Mouse (Mus musculus) heart, embryonic 11.5 days (tissue): ENCODE measurements at regions not wholly inside any gene's neighbourhood (a gene's known extent, or its start where the extent isn't known, plus 50 kb on each side); places are given as distances from the start of the nearest gene placed in this dataset.

Experiments
- ATAC-seq: fragments of 200-750 bp; cut with Nextera tagmentation; replicated peaks from 2 replicates; pipeline ENCODE4 v1.8.0; 2017; ENCODE audit warnings: moderate library complexity; ENCODE audit not compliant: insufficient number of reproducible peaks, low FRiP score, low TSS enrichment
- H3K27ac ChIP-seq: fragments of 300-500 bp; sonication (generic); 2 replicates; pipeline ENCODE4 v1.5.1; 2014; ENCODE audit warnings: mild to moderate bottlenecking, low read depth, low read length
- H3K27me3 ChIP-seq: fragments of 300-500 bp; sonication (generic); 2 replicates; pipeline ENCODE4 v1.6.1; 2014; ENCODE audit warnings: mild to moderate bottlenecking, low read length, mixed read lengths; ENCODE audit not compliant: control insufficient read depth, insufficient read depth
- H3K36me3 ChIP-seq: fragments of 300-500 bp; sonication (generic); 2 replicates; pipeline ENCODE4 v1.6.1; 2014; ENCODE audit warnings: mild to moderate bottlenecking, low read length, moderate library complexity, mixed read lengths; ENCODE audit not compliant: control insufficient read depth, insufficient read depth
- H3K4me1 ChIP-seq: fragments of 300-500 bp; sonication (generic); 2 replicates; pipeline ENCODE4 v1.6.1; 2014; ENCODE audit warnings: low read length; ENCODE audit not compliant: control insufficient read depth, insufficient read depth
- H3K4me2 ChIP-seq: fragments of 300-500 bp; sonication (generic); 2 replicates; pipeline ENCODE4 v1.6.1; 2014; ENCODE audit warnings: mild to moderate bottlenecking, moderate library complexity
- H3K4me3 ChIP-seq: fragments of 300-500 bp; sonication (generic); 2 replicates; pipeline ENCODE4 v1.5.1; 2014; ENCODE audit warnings: low read depth, low read length
- H3K9ac ChIP-seq: fragments of 300-500 bp; sonication (generic); 2 replicates; pipeline ENCODE4 v1.6.1; 2014; ENCODE audit warnings: mild to moderate bottlenecking, low read depth, low read length, moderate library complexity
- H3K9me3 ChIP-seq: fragments of 300-500 bp; sonication (generic); replicated peaks from 2 replicates; pipeline ENCODE4 v1.6.1; 2016; ENCODE audit warnings: low read length; ENCODE audit not compliant: control insufficient read depth
- WGBS: fragments of 180-500 bp; shearing (Covaris S2); extraction: QIAGEN DNeasy Blood & Tissue Kit; methylation state at CpG from one replicate; pipeline ENCODE4 v1.1.7; 2014; ENCODE audit not compliant: insufficient replicate concordance; 5-methylcytosine and 5-hydroxymethylcytosine counted together

DNA sequence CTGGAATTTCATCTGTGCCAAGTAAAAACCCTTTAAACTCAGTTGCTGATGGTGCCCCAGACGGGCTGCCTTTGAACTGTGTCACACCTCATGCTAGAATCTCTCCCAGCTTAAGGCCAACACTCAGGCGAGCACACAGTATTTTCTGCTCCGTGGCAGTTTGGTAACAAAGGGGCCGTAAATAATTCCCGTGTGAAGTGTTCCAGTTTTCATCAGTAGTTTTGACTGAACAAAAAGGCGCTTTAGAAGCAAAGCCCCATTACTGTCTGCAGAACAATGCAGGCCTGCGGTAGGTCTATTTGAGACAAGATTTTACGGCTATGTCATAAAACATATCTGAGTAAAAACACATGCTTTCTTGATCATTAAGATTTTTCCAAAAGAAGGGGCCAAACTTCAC lies 155.0 kb downstream of the 1700129C05Rik start:
- no peaks in the 10 kb centered on the region for H3K4me1 ChIP-seq
- no peak overlapping the region for H3K4me3 ChIP-seq
- H3K27ac ChIP-seq, result no peak overlapping the region
- 71% methylated on average over 8 of the region's 8 CpGs for WGBS
- H3K36me3 ChIP-seq, result no peaks in the 10 kb centered on the region
- no peak for ATAC-seq
- H3K9ac ChIP-seq, result no peak overlapping the region
- no peak overlapping the region for H3K4me2 ChIP-seq
- no peaks in the 10 kb centered on the region for H3K9me3 ChIP-seq
- H3K27me3 ChIP-seq, result no peaks in the 10 kb centered on the region

DNA sequence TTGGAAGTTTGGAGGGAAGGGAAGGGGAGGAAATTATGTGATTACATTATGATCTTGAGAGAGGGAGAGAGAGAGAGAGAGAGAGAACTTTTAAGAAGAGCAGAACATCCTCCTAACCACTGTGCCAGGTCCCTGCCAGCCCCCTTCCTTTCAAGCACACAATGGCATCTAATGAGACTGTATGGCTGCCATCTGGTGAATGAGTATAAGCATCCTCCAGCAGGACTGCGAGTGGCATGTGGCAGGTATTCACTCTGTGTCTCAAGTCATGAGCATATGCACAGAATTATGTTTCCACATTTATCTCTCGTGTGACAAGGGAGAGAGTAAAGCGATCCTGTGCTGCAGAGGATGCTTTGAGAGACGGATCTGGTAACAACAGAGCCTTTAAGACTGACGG lies 156.9 kb downstream of the 1700129C05Rik start:
- H3K36me3 ChIP-seq, result no peaks in the 10 kb centered on the region
- H3K4me1 ChIP-seq, result no peaks in the 10 kb centered on the region
- H3K4me2 ChIP-seq, result no peak overlapping the region
- no peaks in the 10 kb centered on the region for H3K27me3 ChIP-seq
- H3K4me3 ChIP-seq, result no peak overlapping the region
- ATAC-seq, result no peak
- no peaks in the 10 kb centered on the region for H3K9me3 ChIP-seq
- H3K9ac ChIP-seq, result no peak overlapping the region
- WGBS, result 78% methylated on average over 5 of the region's 5 CpGs
- H3K27ac ChIP-seq, result no peak overlapping the region

- no peak overlapping the region for H3K9ac ChIP-seq
- H3K4me1 ChIP-seq, result no peaks in the 10 kb centered on the region; the same call in 1 of the 2 replicates
- H3K4me3 ChIP-seq, result no peak overlapping the region
- 76% methylated on average over 4 of the region's 4 CpGs for WGBS
- H3K4me2 ChIP-seq, result no peak overlapping the region
- no peak overlapping the region for H3K27ac ChIP-seq
- no peaks in the 10 kb centered on the region for H3K36me3 ChIP-seq
- no peak for ATAC-seq
- H3K27me3 ChIP-seq, result no peaks in the 10 kb centered on the region
- H3K9me3 ChIP-seq, result no peaks in the 10 kb centered on the region
Observed at GRCm38 (mm10) chr14:58976791-58977190, 165.9 kb downstream of the 1700129C05Rik start.

DNA sequence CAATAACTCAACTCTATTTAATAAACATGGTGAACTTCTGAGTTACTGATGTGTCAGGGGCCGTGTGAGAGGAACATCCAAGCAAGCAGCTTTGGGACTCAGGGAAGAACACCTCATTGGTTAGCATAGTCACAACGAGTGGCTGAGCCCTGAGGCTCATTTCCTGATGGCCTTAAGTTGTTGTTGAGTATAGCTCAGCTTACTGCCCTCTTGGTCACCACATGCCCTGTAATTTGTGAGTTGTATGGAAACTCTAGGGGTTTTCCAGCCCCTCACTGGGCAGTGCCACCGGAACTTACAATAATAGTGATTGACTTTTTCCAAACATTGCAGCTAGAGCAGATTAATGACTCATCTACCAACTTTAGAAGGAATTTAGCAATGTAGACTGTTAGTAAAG lies 173.4 kb downstream of the 1700129C05Rik start:
- no peak overlapping the region for H3K27ac ChIP-seq
- no peaks in the 10 kb centered on the region; the same call in 1 of the 2 replicates for H3K4me1 ChIP-seq
- no peak for ATAC-seq
- H3K4me2 ChIP-seq, result no peak overlapping the region
- H3K9ac ChIP-seq, result no peak overlapping the region
- no peak overlapping the region for H3K4me3 ChIP-seq
- H3K27me3 ChIP-seq, result no peaks in the 10 kb centered on the region
- H3K9me3 ChIP-seq, result no peaks in the 10 kb centered on the region
- H3K36me3 ChIP-seq, result no peaks in the 10 kb centered on the region
- WGBS, result 61% methylated on average over 3 of the region's 3 CpGs

DNA sequence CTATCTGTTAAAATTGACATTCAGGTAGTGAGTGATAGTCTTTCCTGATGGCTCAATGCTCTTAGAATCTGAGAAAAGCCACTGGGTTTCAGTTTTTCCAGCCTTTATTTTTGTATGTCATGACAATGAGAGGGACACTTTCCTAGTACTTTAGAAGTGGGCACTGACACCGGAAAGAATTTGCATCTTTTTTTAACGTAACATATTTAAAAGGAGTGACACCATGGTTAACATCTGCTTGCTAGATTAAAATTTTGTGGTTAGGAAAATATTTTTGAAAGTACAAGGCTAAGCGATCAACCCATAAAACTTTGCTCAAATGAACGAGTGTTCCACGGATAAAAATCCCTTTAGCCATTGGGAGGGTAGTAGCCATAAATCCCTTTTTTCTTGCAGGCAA lies 174.7 kb downstream of the 1700129C05Rik start:
- no peak for ATAC-seq
- no peaks in the 10 kb centered on the region for H3K36me3 ChIP-seq
- H3K4me1 ChIP-seq, result no peaks in the 10 kb centered on the region; the same call in 1 of the 2 replicates
- H3K9me3 ChIP-seq, result no peaks in the 10 kb centered on the region
- H3K27ac ChIP-seq, result no peak overlapping the region
- WGBS, result 82% methylated on average over 5 of the region's 5 CpGs
- no peak overlapping the region for H3K4me2 ChIP-seq
- H3K9ac ChIP-seq, result no peak overlapping the region
- H3K27me3 ChIP-seq, result no peaks in the 10 kb centered on the region
- no peak overlapping the region for H3K4me3 ChIP-seq

- H3K36me3 ChIP-seq, result no peaks in the 10 kb centered on the region
- no peak for ATAC-seq
- H3K4me1 ChIP-seq, result no peaks in the 10 kb centered on the region; the same call in 1 of the 2 replicates
- no peaks in the 10 kb centered on the region for H3K27me3 ChIP-seq
- no peak overlapping the region for H3K4me3 ChIP-seq
- 74% methylated on average over 1 of the region's 1 CpGs for WGBS
- H3K4me2 ChIP-seq, result no peak overlapping the region
- no peaks in the 10 kb centered on the region for H3K9me3 ChIP-seq
- H3K27ac ChIP-seq, result no peak overlapping the region
- no peak overlapping the region for H3K9ac ChIP-seq
Observed at GRCm38 (mm10) chr14:58967163-58967562, 175.5 kb downstream of the 1700129C05Rik start.

GRCm38 (mm10) chr14:58944958-58945357 lies 197.7 kb downstream of the 1700129C05Rik start:
- 86% methylated on average over 2 of the region's 2 CpGs for whole genome bisulfite sequencing
- Histone ChIP-seq H3K4me3 (no peak overlapping the region), H3K36me3 (no peaks in the 10 kb centered on the region), H3K27me3 (no peaks in the 10 kb centered on the region), H3K9ac (no peak overlapping the region), H3K9me3 (no peaks in the 10 kb centered on the region), H3K4me2 (no peak overlapping the region), H3K27ac (no peak overlapping the region), H3K4me1 (no peaks in the 10 kb centered on the region)
- ATAC-seq, result no peak

- ATAC-seq, result no peak
- Histone ChIP-seq H3K27ac (no peak overlapping the region), H3K36me3 (no peaks in the 10 kb centered on the region), H3K4me3 (no peak overlapping the region), H3K4me2 (no peak overlapping the region), H3K9ac (no peak overlapping the region), H3K4me1 (no peaks in the 10 kb centered on the region), H3K9me3 (no peaks in the 10 kb centered on the region), H3K27me3 (no peaks in the 10 kb centered on the region)
- 60% methylated on average over 1 of the region's 1 CpGs for WGBS
Observed at GRCm38 (mm10) chr14:58943267-58943765, 199.4 kb downstream of the 1700129C05Rik start.

DNA sequence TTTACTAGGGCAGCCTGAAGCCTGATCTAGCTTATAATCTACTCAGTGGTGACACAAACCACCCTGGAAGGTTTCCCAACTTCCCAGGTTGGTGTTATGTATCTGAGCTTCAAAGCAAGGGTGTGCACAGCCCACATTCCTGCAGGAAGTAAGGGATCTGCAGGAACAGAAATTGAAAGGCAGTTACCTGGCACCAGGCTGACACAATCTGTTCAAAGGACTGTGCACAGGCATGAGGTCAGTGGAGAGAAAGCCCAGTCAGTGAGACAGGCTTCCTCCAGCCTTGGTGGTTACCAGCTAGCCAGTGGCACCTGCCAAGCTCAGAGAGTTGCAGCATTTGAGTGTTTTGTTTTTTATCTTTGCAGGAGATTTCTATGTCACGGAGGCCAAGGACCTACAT lies 203.6 kb downstream of the 1700129C05Rik start:
- Histone ChIP-seq H3K4me1 (no peaks in the 10 kb centered on the region), H3K4me2 (no peak overlapping the region), H3K27me3 (no peaks in the 10 kb centered on the region), H3K27ac (no peak overlapping the region), H3K36me3 (no peaks in the 10 kb centered on the region), H3K9ac (no peak overlapping the region), H3K4me3 (no peak overlapping the region), H3K9me3 (no peaks in the 10 kb centered on the region)
- no peak for ATAC-seq
- 77% methylated on average over 1 of the region's 1 CpGs for WGBS
